9 mouse cellular contexts compared by ENCODE assay signal in genomic region chr7:65470214-65470613, GRCm38 (mm10). TPM values are rescaled to one million over a fixed set of nuclear protein-coding genes. Genes with fewer than 3 reads are reported as not detected.
A peak's percentile ranks its signal among the peaks of the same experiment; 100 is the strongest.
DNase-seq lines count a peak whose midpoint lies in the region; ATAC-seq lines count a peak whose summit lies in the region.
"Had no signal": no experiment of that assay in that cellular context is flagged by ENCODE, and none has a peak within 500 bp of the region (broad histone marks: within the 10 kb centered on the region; RNA-seq: fewer than 3 reads in every experiment).

No protein-coding gene starts in this region.

- peak; percentile 33; the same call in 1 of the 2 replicates for ATAC-seq in frontal cortex, adult (ENCODE audit: low TSS enrichment)

- no peak overlapping the region for H3K4me3 ChIP-seq in brown adipose tissue, adult 24 weeks (ENCODE audit: insufficient read depth, low read depth, low read length)
- H3K4me3 ChIP-seq: heart, embryonic 13.5 days had no signal

- peaks cover 14% of the 10 kb centered on the region for H3K4me1 ChIP-seq in brown adipose tissue, adult 24 weeks (ENCODE audit: control insufficient read depth, insufficient read depth, insufficient read length, low read length)

- H3K27ac ChIP-seq in brown adipose tissue, adult 24 weeks (replicated peaks; ENCODE audit: low read depth, low read length) = peak overlapping the region; percentile 14; the same call in 1 of the 2 replicates

- DNase-seq in frontal cortex, postnatal 10 days (ENCODE audit: low spot score in 2 of 2) = no peak
- DNase-seq in kidney, postnatal 10 days = peak; percentile 35
- DNase-seq in lung, postnatal 14 days = peak; percentile 46
- no peak for DNase-seq in cerebellum, adult 9-10 months
- no peak for DNase-seq in cerebellum, postnatal 14 days
- DNase-seq in heart, adult 8-10 months (ENCODE audit: low spot score) = no peak

RNA-seq across cellular contexts. Expression of gene Tjp1, which starts 57.4 kb away (rescaled TPM):
- 19.3 and 31.4 TPM in 2 replicates for polyA plus RNA-seq in brown adipose tissue, adult 24 weeks (2012; ENCODE audit: insufficient read depth, insufficient read length, missing spikeins)
- total RNA-seq in heart, adult 8-10 months (2022) = 100 to 1,000 TPM in 1 of 4 experiments, 10 to 100 TPM in 3; 82.4 to 101 (median 95.7) TPM

Comparison
In these comparisons a context has a peak if more than half of its experiments do, and no peak if none do; other contexts are left out.
1. DNase-seq: peak in kidney, postnatal 10 days (single experiment) and lung, postnatal 14 days (single experiment); none in frontal cortex, postnatal 10 days (0 of 2), cerebellum, adult 9-10 months (single experiment), cerebellum, postnatal 14 days (0 of 2) and heart, adult 8-10 months (single experiment).